Mouse (Mus musculus): Measurements from ENCODE around the gene Pole.

Gene Pole

DNA sequence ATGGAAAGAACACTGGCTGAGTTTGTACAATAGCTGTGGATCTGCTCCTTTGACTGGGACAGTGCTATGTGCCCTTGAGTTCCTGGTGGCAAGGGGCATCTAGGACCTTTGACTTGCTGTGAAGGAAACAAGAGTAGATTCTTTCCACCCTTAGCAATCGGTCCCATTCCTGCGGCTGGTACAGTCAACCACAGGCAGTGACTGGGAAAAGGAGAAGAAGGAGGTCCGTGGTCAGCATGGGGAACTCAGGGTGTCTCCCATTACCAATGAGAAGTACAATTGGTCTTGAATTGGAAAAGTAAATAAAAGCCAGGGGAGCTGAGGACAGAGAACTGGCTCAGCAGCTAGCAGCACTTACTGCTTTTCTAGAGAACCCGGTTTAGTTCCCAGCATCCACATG, 59.4 kb downstream of the Pole start:
- DNase-seq = no peak

DNA sequence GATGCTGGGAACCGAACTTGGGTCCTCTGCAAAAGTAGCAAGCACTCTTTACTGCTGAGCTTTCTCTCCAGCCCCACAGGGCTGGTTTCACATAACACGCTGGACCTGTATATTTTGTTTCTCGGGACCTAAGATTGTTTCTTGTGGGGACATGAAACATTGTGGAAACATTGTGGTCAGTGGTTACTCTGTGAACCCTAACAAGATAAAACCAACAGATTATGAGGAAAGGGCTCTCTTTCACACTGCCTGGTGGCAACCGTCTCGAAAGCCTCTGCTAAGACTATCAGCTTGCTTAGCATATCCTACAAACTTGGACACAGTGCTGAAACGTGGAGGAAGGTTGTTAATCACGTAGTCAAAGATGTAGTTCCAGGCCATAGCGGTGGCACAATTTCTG, 60.9 kb downstream of the Pole start:
- DNase-seq = no peak

DNA sequence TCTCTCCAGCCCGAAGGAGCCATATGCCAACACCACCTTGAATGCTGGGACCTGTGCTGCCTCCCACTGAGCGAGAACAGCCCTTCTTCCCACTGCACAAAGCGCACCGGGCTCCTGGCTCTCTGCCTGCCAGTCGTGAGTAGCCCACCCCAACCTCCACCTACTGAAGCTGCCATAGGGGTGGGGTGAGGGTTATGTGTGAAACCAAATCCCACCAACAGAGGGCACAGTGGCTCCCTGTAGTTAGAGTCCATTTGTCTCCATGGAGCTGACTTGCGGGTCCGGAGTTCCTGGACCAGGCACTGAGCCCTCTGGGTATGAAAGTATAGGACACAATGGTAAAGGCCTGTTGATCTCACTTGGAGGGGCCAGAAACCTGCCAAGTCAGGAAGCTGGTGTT, 68.6 kb downstream of the Pole start:
- DNase-seq = peak; percentile 26

DNA sequence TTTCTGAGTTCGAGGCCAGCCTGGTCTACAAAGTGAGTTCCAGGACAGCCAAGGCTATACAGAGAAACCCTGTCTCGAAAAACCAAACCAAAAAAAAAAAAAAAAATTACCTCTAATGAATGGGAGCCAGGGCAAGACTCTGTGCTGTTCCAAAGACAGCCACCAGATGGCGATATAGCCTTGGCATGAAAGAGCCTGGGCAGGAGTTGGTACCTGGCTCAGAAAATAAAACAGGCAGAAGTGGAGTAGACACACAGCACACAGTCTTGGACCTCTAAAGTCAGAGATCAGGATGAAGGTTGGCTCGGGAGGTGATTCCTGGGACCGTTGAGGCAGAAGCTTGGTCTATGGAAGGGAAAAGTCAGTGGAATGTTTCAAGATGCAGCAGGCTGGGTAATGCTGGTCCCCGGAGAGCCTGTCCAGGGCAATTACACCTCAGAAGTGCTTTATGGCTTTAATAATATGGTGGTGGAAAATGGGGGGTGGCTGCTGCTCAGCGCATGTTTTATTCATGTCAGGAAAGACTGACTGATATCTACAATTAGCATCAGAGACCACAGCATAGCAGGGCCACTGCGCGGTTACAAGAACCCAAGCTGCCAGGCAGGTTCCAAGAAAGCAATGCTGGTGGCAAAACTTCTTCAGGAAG, 71.5 kb downstream of the Pole start:
- peak; percentile 88 for DNase-seq

DNA sequence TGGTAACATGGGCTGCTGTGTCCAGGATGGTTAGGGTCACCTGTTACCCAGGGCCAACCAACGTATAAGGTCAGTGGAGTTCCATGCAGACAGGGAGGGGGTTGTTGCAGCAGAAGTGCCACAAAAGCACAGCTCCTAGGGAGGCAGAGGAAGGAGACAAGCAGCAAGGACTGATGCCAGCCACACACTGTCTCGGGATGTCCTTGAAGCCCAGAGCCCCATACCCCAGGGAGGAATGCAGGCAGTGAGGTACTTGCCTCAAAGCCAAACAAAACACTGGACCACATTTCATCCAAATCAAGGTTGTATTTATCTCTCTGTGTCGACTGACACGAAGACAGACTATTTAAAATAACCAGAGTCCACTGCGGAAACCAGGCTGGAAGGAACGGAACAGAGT, 75.4 kb downstream of the Pole start:
- DNase-seq = no peak

DNA sequence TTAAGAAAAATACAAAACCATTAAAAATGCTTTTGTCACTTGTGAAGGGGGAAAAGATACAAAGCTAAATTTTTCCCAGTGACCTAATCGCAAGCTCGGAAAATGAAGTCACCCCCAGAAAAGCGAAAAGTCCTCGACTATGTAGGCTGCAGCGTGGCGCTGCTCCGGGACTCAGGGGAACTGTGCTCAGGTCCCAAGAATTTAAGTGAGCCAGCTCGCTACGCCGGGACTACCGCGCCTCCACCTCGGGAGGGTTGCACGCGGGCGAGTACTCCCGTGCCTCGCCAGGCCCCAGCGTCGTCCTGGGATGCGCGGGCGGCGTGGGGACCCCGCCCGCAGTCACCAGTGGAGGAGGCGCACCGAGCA, 76.7 kb downstream of the Pole start:
- DNase-seq = no peak

DNA sequence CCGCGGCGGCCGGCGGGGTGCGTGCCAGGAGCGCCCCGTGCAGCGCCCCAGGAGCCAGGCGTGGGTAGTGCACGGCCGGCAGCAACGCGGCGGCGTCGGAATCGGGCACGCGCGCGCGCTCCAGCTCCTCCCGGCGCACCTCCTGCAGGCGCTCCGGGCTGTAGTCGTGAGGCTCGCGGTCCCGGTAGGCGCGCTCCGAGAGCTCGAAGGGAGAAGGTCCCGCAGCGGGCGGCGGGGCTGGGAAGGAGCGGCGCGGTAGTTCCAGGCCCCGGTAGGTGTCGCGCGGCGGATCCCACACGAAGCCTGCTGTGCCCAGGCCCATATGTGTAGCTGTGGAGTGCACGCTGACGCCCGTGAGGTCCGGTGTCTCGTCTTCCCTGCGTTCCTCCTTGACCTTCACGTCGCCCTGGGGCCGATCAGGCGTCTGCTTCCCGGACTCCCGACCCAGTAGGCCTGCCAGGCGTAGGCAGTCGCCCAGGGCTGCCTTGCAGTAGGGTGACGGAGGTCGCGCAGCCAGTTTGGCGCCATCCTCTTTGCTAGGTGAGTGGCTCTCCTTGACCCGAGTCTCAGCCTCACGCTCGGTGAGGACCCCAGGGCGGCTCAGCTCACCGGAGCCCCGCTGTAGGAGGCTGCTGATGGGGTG, 77.2 kb downstream of the Pole start:
- DNase-seq = peak; percentile 56

DNA sequence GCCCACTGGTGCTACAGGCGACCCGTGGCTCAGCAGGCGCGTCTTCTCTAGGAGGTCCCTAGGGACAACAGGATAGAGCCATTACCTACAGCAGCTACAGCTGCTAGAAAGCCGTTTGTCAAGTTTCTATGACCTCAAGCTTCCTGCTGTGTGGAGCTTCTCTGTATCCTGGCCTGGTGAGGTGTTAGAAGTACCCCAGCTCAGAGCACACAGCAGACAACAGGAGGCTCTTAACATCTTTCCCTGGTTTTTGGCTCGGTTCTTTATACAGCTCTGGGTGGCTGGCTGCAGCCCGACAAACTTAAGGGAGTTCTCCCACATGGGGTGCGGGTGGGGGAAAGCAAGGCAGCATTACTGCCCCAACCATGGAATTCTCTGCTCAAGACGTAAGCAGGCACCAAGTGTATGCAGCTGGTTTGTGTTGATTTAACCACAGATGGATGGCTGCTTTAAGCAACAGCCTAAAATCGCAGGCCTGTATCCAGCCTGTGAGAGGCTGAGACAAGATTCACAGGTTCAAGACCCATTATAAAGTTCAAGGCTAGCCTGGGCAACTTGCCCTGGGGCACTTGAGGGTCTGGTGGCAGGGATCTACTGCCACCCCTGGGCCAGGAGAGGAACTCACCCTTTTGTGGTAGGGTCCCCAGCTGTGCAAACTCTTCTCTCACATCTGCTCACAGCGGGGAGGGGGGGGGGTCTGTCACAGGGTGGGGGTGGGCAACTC, 77.9 kb downstream of the Pole start:
- DNase-seq = peak; percentile 18

DNA sequence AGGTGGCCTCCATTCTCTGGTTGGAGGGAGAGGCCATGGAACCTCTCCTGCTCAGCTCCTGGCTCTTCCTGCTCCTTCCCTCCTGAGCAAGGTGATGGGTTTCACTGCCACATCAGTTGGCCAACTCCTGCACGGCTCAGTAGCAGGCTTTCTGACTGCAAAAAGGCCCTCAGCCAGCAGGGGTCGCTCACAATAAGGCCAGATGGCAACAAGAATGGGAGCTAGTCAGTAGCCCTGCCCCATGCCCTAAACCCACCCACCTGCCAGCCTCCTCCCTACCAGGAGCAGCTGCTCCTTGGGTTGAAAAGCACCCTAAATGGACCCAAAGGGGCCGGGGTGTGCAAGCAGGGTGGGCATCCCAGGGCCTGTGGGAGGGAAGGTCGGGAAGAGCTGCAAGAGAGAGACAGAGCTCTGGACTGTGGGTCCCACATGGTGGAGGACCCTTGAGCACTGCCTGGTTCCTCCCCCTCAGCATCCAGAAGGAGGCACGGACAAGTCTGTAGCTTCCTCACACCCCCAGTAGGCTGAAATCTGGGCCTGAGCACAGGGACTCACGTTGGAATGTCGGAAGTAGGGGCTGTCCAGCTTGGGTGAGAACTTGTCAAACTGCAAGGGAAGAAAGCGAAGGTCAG, 90.8 kb downstream of the Pole start:
- DNase-seq = peak; percentile 89

DNA sequence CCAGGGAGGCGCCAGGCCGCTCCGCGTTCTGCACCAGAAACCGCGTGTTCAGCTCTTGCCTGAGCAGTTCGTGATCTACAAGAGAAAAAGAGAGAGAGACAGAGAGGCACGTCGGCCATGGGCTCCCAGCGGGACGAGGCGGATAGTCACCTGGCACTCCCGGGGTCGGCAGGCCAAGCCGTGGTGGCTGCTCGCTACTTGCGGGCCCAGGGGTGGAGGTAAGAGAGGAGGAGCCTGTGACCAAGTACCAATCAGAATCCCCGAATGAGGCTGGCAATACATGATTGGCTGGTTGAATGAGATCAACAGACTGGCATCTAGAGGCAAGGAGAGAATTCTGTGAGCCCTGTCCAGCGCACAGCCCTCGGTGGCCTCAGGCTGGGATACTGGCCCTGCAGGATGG, 92.1 kb downstream of the Pole start:
- DNase-seq = no peak

DNA sequence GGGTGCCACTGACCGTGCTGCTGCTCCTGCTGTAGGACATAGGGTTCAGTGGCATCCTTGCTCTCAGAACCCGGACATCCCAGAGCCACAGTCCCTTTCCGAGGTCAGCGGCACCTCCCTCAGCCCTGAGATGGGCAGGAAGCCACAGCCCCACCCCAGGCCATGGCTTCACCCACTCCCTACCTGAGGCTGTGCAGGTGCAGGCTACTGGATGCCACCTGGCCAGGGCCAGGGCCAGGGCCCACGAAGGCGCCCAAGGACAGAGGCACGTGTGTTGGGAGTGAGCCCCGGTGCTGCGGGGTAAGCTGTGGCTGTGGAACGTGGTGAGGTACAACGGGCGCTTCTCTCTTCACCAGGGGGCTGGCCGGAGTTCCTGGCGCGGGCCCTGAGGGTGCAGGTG, 93.0 kb downstream of the Pole start:
- DNase-seq = no peak

DNA sequence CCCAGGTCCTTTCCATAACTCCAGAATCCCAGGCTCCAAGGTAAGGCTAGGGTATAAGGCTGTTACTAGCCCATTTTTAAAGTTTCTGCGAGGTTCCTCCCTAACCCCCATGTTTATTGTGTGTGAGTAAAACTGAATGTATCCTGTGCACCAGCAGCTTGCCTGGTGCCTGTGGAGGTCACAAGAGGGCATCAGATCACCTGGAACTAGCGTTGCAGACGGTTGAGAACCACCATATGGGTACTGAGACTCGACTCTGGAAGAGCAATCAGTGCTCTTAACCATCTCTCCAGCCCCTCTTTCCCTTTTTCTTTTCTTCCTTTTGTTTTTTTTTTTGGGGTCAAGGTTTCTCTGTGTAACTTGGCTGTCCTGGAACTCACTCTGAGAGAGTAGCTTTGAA, 93.7 kb downstream of the Pole start:
- DNase-seq = peak; percentile 21

DNA sequence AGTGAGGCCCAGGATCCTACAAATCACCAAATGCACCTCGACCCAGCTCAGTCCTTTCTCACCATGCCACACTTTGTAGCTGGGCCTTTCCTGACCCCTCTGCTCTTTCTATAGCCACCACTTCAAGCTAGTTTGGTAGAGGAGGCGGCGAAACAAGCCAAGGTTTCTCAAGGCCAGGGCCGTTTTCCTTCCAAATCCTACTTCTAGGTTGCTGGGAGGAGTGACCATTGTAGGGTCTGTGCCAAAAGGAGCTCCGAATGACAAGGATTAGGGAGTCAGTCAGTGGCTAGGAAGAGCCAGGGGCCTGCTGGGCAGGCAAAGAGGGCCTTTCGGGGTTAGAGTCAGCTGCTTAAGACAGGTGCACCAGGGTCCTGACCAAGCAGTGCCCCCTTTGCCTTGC, 98.4 kb downstream of the Pole start:
- DNase-seq = no peak

DNA sequence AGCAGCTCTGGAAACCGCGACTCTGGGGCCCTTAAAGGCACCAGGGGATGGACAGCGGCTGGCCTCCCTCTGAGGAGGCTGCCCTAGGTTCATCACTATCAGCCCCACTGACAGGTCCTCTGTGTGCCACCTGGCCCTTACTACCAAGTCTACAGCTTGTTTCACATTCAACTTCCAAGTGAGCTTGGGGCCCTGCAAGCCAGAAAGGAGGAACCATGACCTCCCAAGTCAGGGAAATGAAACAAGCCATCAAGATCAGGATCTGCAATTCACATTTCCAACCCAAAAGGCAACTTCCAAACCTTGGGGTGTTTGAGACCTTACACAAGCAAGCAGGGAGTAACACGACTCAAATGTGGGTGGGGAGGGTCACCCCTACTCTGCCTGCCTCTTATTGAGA, 99.2 kb downstream of the Pole start:
- no peak for DNase-seq

DNA sequence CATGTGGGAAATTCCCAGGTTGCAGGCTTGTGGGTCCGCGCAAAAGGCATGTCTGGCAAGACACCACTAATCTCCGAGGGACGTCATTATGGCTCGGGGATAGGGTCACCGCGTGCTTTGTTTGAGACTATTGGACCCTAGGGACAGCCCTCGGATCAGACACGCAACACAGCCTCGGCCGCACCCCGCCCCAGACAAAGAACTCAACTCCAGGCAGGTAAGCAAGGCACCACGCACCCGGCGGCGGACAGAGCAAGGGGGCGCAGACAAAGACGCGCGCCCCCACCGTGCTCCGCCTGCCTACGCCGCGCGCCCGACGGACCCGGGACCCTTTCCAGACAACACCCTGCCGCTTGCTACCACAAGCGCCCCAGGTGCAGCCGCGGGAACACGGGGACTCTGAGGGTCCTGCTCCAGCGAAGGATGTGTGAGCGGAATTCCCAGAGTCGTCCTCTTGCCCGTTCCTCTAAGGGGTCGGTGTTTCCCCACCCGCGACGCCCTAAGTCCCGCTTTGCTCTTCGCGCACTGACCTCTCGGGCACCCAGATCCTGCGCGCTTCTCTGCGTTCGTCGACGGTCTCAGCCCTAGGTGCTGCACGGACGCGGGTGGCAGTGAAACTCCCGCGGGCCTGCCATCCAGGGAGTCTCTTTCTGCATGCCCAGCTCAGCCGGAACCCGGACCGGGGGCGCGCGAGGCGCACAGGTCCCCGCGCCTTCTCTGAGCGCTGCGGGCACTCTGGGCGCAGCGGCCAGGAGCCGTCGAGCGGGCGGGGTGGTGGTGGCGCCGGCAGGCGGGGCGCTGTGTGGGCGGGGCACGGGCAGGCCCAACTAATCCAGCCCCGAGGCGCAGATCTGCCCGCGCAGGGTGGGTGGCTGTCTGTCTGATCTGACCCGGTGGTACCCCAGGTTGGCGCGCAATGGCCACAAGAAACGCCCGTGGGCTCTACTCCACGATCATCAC, 100.5 kb downstream of the Pole start:
- DNase-seq = peak; percentile 65
